Mouse (Mus musculus) kidney, postnatal 10 days (tissue): ENCODE results near the gene Dnah3.

Experiments used
- DNase-seq: peaks from one replicate; pipeline ENCODE4 v3.0.0; 2021; ENCODE audit warnings: mixed read lengths

Dnah3 gene

GRCm38 (mm10) chr7:120095180-120095579, at the start of gene Dnah3:
Dnah3 (minus strand) TSS chr7:120095280.
- no peak for DNase-seq

- no peak for DNase-seq
These were observed 47.7 kb upstream of the Dnah3 start for GRCm38 (mm10) chr7:120142743-120143142.

DNA sequence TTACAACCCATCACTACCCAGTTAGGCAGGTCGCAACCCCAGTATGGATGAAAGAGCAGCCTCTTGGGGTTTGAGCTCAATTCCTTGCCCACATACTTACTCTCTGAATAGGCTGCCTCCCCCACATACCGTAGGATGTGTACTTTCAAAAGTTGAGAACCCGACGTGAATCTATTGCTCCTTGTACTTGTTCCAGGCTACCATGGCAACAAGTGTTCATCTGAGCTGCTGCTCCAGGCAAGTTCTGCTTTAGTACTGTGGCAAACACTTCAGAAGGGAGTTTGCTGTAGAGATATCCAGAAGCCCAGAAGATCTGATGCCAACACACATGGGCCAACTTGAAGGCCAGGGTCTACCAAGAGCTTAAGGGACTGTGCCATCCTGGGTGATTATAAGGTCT, 33.9 kb upstream of the Dnah3 start:
- no peak for DNase-seq

GRCm38 (mm10) chr7:120127686-120128059, 32.6 kb upstream of the Dnah3 start:
- DNase-seq, result no peak

- DNase-seq, result no peak
These were observed 32.1 kb upstream of the Dnah3 start for GRCm38 (mm10) chr7:120126976-120127685.

DNA sequence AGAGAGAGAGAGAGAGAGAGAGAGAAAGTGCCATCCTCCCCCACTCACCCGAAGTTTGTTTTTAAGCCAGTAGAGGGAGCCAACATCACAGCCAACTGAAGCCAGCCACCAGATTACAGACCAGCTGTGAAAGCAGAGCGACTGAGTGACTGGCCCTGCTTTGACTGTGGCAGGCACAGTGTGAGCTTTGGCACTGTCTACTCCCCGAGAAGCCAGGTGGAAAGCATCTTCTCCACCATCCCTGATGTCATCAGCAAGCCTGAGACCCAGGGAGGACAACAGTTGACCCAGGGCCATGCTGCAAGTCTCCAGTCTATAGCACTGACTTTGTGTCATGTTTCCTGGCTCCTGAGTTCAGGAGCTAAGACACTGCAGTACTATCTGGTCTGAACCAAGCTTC, 29.8 kb upstream of the Dnah3 start:
- peak; percentile 82 for DNase-seq

- DNase-seq, result no peak
These were observed 28.7 kb upstream of the Dnah3 start for GRCm38 (mm10) chr7:120123776-120124175.

DNA sequence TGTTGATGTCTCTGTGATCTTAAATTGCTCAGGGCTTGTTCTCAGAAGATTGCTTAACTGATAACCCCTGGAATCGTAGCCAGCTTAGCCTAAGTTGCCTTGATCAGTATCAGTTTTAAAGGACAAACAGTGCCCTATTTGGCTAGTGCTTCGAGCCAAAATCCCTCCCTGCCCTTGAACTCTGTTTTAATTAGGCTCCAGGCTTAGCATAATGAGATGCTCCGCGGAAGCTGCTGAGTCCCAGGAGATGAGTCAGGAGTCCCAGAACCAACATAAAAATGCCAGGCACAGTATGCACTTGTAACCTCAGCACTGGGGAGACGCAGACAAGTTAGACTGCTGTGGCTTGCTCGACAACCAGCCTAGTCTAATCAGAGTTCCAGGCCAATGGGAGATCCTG, 22.4 kb upstream of the Dnah3 start:
- no peak for DNase-seq

DNA sequence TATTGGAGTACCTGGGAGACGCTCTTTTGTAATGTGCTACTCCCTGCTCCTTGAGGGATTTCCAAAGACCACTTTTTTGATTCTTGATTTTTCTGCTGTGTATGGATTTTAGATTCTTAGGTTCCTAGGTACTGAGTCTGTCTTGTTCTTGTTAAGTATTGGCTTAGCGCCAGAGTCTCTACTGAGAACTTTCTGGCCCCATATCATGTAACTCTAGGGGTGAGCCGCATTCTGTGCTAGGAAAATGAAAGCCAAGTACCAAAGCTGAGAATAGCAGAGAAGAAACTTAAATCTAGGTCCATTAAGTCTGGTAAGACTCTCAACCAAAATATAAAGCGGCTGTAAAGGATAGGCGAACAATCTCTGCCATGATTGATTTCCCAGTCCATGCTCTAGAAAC, 21.9 kb upstream of the Dnah3 start:
- DNase-seq, result no peak

- no peak for DNase-seq
These were observed 14.6 kb upstream of the Dnah3 start for GRCm38 (mm10) chr7:120109676-120110075.

GRCm38 (mm10) chr7:120106356-120106755, 11.3 kb upstream of the Dnah3 start:
- no peak for DNase-seq

GRCm38 (mm10) chr7:120104975-120105374, 9.9 kb upstream of the Dnah3 start:
- no peak for DNase-seq

DNA sequence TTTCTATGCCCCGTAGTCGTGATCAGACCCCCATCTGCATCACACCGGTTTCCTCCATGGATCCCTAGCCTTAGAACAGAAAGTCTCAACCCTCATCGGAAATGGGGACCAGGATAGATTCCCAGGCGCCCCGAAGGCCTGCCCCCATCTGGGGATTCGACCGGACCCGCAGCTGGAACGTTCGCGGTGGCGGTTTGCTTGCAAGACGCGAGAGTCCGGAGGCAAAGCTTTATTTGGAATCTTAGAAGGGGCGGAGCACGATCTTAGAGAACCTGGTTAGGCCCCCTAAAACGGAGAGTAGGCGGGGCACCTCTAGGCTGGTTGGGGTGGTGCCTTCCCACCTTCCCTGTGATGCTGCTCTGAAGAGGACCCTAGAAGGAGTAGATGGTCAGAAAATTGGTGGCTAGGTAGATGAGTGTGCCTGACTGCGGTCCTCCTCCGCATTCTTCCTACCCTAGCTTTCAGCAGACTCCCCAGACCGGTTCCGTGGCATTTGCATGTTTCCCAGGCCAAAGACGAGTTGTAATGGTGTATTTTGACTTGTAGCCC, 8.0 kb upstream of the Dnah3 start:
- DNase-seq, result peak; percentile 57

DNA sequence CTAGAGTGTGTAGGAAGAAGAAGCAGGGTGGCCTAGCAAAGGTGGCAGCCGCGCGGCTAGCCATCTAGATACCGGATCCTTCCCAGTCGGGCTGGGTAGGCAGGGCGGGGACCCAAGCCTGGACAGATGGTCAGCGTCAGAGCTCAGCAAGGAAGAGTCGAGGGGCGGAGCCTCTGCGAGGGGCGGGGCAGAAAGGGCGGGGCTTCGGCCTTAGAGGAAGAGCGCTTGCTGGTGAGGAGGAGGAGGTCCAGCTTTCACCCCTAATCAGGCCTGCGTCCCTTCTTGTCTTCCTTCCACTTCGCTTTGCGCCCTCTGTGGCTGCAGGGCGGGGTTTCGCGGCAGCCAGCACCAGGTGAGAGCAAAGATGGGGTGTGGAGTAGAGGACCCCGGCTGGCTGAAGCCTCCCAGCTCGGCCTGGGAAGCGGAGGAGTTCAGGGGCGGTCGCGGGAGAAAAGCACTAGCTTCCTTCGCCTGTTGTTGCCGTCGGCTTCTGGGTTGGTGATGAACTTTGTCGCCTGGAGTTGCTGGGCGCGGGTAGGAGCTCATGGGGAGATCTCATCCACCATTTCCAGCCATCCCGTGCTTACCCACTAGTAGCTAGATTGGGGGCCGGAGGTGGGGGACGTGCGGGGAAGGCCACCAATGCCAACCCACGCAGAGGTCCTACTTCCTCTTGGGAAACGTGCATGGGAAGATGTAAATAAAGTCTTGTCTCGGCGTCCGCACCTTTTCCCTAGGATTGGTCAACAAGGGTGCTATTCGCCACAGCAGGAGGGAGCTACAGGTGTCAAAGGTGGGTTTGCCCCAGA, 7.3 kb upstream of the Dnah3 start, which contains the start of gene Tmem159:
TSS of gene Tmem159 (plus strand) at position 190 of the 809 bp plus-strand sequence.
- peak; percentile 97 for DNase-seq

- DNase-seq, result peak; percentile 88
These were observed 3.3 kb upstream of the Dnah3 start for GRCm38 (mm10) chr7:120098403-120098802.

- peak; percentile 77 for DNase-seq
These were observed 2.8 kb upstream of the Dnah3 start for GRCm38 (mm10) chr7:120097845-120098244.

- no peak for DNase-seq
These were observed 864 bp downstream of the Dnah3 start for GRCm38 (mm10) chr7:120094216-120094615.

DNA sequence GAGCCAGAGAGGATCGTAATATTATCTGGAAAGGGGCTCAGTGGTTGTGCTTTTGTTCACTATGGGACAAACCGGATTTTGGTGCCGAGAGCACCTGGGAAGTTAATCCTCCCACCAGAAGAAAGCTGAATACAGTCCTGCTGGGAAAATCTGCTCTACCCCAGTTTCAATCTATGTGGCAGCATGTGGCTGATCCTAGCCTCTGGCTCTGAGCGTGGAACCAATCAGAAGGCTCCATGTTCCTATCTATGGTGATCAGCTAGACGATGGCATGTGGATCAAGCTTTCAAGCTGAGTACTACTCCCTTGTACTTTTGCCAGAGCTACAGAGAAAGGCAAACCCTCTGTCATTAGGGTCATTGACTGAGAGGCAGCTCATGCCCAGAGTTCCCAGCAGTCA, 2.0 kb downstream of the Dnah3 start:
- DNase-seq, result no peak

- DNase-seq, result no peak
These were observed 14.9 kb downstream of the Dnah3 start for GRCm38 (mm10) chr7:120080177-120080576.

DNA sequence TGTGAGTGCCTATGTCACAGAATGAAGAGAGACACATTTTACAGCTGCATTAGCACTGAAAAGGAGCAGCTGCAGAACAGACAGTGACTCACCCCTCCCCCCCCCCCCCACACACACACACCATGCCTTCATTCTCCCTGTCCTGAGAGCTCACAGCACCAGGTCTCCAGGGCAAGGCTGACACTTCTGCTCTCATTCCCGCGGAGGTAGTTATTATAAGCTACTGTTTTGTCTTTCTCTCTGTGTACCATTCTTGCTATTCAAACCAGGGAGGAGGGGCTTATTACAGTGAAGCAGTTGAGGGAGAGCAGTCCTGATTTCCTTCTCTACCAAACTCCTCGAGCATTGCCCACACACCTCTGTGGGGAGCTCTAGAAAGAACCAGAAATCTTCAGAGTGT, 25.9 kb downstream of the Dnah3 start:
- DNase-seq, result no peak

GRCm38 (mm10) chr7:120068114-120068513, 27.0 kb downstream of the Dnah3 start:
- no peak for DNase-seq

- no peak for DNase-seq
These were observed 31.0 kb downstream of the Dnah3 start for GRCm38 (mm10) chr7:120064045-120064444.

- DNase-seq, result no peak
These were observed 39.6 kb downstream of the Dnah3 start for GRCm38 (mm10) chr7:120055479-120055878.

- no peak for DNase-seq
These were observed 41.1 kb downstream of the Dnah3 start for GRCm38 (mm10) chr7:120054016-120054415.
